Mouse (Mus musculus) olfactory bulb, adult 2 months (tissue): ENCODE data around the gene Umps.

Experiments
- CTCF ChIP-seq: fragments of 200-500 bp; IDR thresholded peaks from 2 replicates; pipeline ENCODE4 v1.5.1; 2012; ENCODE audit warnings: low read depth, mild to moderate bottlenecking, low read length, moderate library complexity; ENCODE audit not compliant: insufficient read depth
- POLR2A ChIP-seq: fragments of 200-500 bp; IDR thresholded peaks from 2 replicates; pipeline ENCODE4 v1.6.1; 2012; ENCODE audit warnings: mild to moderate bottlenecking, low read depth, low read length, moderate library complexity; ENCODE audit not compliant: insufficient read depth

DNA sequence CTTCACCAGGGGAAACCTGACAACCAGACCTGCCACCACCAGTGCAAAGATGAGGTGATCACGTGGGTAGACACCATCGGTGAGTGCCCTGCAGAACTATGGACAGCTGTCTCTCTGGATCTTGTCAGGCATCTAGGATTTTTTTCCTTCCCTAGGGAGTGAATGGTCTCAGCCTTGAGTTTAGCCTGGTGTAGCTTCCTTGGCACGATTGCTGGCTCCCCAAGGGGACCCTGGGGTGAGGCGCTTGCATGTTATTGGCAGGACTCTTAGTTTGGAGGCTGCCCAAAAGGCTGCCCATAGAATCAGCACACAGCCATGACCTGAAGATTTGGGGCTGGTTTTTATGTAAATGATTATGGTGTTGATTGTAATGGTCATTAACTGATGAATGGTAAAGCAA, 22.7 kb downstream of the Umps start:
- TF ChIP-seq CTCF: no peak
- TF ChIP-seq POLR2A: no peak
